Mouse (Mus musculus): ENCODE measurements around the gene Serpina5.
A peak's percentile ranks its signal among the peaks of the same experiment; 100 is the strongest.

The Serpina5 gene

DNA sequence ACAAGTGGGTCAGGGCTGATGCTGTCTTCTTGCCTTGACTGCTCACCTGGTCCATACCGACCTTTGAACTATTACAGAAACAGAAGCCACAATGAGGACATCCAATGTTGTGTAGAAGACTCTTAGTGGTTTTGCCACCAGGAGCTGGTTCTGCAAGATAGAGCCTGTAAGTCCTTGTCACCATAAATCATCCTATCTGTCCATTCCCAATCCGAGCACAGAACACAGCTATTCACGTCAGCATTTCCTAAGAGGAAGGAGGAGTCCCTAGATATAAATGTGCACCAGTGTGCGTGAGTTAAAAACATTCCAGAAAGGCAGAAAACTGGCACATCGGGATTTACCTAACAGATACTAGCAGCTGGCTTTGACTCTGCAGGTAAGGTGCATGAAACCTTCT lies 26.8 kb downstream of the Serpina5 start, which contains the start of gene Serpina3b:
Serpina3b (plus strand) TSS at position 301 of the 400 bp plus-strand sequence.
- no peak for DNase-seq (ENCODE audit: low read depth)

- peak; percentile 49 for DNase-seq (ENCODE audit: low read depth)
Measured at GRCm38 (mm10) chr12:104131041-104131440, 30.1 kb downstream of the Serpina5 start.

DNA sequence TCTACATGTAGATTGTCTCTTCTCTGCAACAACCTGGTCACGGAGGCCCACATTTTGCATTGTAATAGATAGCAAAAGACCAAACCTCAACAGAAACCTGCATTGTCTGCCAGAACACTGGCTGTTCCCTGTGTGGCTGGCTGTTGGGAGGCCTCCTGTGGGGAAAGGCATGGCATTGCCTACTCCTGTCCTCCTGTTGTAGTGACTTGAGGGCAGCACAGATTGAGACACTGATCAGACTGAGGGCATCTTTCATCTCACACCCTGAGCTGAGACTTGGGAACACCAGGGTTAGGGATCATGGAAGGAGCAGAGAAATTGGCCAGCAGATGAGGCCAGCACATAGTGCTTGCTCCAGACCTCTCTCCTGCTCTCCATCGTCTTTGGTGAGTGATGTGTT lies 37.3 kb downstream of the Serpina5 start:
- no peak for DNase-seq (ENCODE audit: low read depth)

DNA sequence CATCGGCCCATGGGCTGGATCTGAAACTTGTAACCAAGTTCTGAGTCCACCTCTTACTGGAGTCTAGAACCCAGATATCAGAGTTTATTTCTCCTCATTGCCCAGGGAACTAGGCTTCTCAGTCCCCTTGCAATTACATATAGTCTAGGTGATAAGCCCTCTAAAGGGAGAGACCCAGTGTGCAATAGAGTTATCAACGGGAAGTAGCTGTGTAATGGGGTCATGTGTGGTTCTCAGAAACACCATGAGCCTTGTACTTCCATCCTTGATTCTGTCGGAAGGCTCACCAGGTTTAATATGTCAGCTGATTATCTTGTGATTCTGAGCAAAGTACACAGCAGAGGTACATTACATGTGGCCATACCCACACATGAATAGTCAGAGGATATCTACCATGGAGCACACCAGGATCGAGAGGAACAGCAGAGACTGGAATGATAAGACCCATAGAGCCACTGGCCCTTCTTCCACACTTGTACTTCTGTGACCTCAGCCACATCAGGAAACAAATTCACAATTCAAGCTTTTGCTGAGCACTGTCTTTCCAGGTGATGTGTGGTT lies 39.7 kb downstream of the Serpina5 start:
- DNase-seq (ENCODE audit: low read depth) = peak; percentile 8

GRCm38 (mm10) chr12:104141506-104141905 lies 40.6 kb downstream of the Serpina5 start:
- no peak for DNase-seq (ENCODE audit: low read depth)

DNA sequence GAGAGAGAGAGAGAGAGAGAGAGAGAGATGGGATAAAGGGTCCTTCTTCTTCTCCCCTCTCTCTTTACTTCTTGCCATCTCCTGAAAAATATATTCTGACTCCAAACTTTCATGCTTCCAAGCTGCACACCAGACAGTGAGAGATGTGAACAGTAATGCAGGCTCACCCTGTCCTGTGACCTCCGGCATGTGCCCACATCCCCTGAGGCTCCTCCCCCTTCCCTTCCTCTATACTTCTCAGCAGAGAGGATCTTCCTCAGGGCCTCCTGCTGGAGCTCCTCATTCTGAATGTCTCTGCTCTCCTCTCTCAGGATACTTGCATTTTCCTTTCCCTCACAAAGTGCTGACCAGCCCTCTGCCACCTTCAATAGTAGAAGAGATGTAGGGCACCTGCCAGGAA lies 41.5 kb downstream of the Serpina5 start:
- no peak for DNase-seq (ENCODE audit: low read depth)

DNA sequence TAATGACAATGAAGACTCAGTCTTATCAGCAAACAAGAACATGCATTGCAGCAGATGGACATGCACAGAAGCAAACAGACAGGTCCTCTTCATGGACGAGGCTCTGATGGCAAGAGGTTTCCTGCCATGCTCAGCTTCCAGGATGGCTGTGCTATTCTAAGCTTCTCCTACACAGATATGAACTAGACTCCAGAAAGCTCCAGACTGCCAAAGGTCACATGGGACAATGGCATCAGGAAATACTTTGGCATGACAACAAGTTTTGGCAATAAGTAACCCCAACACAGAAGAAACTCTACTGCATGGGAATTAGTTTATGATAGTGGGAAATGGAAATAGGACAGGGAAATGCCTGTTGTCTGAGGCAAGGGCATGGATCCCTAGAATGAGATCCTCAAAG lies 42.4 kb downstream of the Serpina5 start:
- no peak for DNase-seq (ENCODE audit: low read depth)

- no peak for DNase-seq (ENCODE audit: low read depth)
Measured at GRCm38 (mm10) chr12:104145571-104145970, 44.7 kb downstream of the Serpina5 start.

- no peak for DNase-seq (ENCODE audit: low read depth)
Measured at GRCm38 (mm10) chr12:104151989-104152388, 51.1 kb downstream of the Serpina5 start.

GRCm38 (mm10) chr12:104153041-104153645 lies 52.2 kb downstream of the Serpina5 start:
- no peak for DNase-seq (ENCODE audit: low read depth)

DNA sequence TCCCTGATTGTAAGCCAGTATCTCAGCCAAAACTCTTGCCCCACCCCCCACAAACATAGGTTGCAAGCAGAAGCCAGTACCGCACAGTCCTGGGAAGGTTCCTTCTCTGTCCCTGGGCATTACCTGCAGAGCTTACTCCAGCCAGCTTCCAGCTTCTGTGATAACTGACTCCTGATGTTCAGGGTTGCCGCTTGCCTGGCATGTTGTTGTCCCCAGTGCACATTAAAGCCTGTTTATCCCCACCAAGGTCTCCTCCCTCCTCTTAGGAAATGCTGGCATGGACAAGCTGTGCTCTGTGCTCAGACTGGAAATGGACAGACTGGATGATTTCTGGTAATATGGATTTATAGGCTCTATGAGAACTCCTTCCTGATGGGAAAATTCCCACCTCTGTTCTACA lies 52.7 kb downstream of the Serpina5 start, which contains the start of gene Serpina3c:
Serpina3c (minus strand) TSS at position 215 of the 400 bp plus-strand sequence.
- DNase-seq (ENCODE audit: low read depth) = no peak
